ENCODE assay signal across 50 mouse cellular contexts in the genomic region with DNA sequence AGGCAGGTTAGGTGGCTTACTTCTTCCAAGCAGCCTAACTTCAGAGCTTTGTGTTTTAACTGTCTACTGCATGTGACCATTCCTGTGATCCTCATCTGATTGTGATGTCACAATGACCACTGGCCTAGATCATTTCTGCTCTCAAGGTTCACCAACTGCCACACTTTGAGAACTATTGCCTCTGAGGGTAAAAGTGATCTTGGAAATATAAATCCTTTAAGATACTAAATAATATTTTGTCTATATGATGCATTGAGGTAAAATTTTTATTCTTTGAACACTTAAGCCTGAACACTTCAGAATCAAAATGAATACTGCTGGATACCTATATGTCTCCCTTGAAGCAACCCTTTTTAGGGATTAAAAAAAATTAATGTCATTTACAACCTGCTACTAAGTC. TPM values are rescaled to one million over a fixed set of nuclear protein-coding genes. Genes with fewer than 3 reads are reported as not detected.
"Had no signal": no experiment of that assay in that cellular context is flagged by ENCODE, and none has a peak within 500 bp of the region (broad histone marks: within the 10 kb centered on the region; RNA-seq: fewer than 3 reads in every experiment).

A gene (minus strand): TSS at position 101 of the 400 bp plus-strand sequence.

- ATAC-seq: hindbrain, embryonic 16.5 days; hindbrain, postnatal 0 days; inflammation-experienced regulatory T-cells, adult 6 months; intestine, embryonic 15.5 days; intestine, embryonic 16.5 days; intestine, postnatal 0 days had no signal

- H3K4me1 ChIP-seq: heart, embryonic 10.5 days; heart, embryonic 12.5 days; heart, embryonic 13.5 days; heart, embryonic 15.5 days; hindbrain, embryonic 12.5 days; hindbrain, embryonic 13.5 days; hindbrain, embryonic 15.5 days; intestine, embryonic 15.5 days had no signal

- H3K27ac ChIP-seq: heart, embryonic 10.5 days; heart, embryonic 13.5 days; heart, embryonic 15.5 days; hindbrain, embryonic 10.5 days; hindbrain, embryonic 12.5 days; hindbrain, embryonic 13.5 days; hindbrain, embryonic 15.5 days; hindbrain, postnatal 0 days; intestine, embryonic 15.5 days; kidney, embryonic 15.5 days; kidney, postnatal 0 days; layer of hippocampus, adult 2 months had no signal

- H3K4me3 ChIP-seq: heart, embryonic 10.5 days; heart, embryonic 12.5 days; heart, embryonic 13.5 days; heart, embryonic 15.5 days; hindbrain, embryonic 10.5 days; hindbrain, embryonic 12.5 days; hindbrain, embryonic 13.5 days; hindbrain, embryonic 15.5 days; intestine, embryonic 15.5 days; kidney, embryonic 15.5 days; layer of hippocampus, adult 2 months had no signal

- DNase-seq: heart, postnatal 10 days; heart, postnatal 14 days; heart, postnatal 36 days; heart, postnatal 4 days; kidney, adult 11 months; kidney, adult 18-20 months; kidney, adult 2 months; kidney, adult 8-10 months; kidney, adult 9 months; kidney, postnatal 10 days; kidney, postnatal 14 days; kidney, postnatal 25 days; kidney, postnatal 36 days; kidney, postnatal 4 days; layer of hippocampus, adult 9-11 months; layer of hippocampus, postnatal 36 days had no signal

- H3K36me3 ChIP-seq: heart, embryonic 10.5 days; heart, embryonic 12.5 days; heart, embryonic 13.5 days; heart, embryonic 15.5 days; hindbrain, embryonic 10.5 days; hindbrain, embryonic 12.5 days; hindbrain, embryonic 13.5 days; hindbrain, embryonic 15.5 days; intestine, embryonic 15.5 days; kidney, embryonic 15.5 days had no signal

- H3K4me2 ChIP-seq: heart, embryonic 11.5 days; heart, embryonic 12.5 days; heart, embryonic 13.5 days; heart, embryonic 15.5 days; hindbrain, embryonic 12.5 days; hindbrain, embryonic 13.5 days; hindbrain, embryonic 15.5 days; intestine, embryonic 15.5 days; kidney, embryonic 15.5 days had no signal

- H3K9ac ChIP-seq: heart, embryonic 12.5 days; heart, embryonic 13.5 days; heart, embryonic 15.5 days; hindbrain, embryonic 12.5 days; hindbrain, embryonic 13.5 days; hindbrain, embryonic 15.5 days; intestine, embryonic 15.5 days; kidney, embryonic 15.5 days had no signal

- H3K27me3 ChIP-seq: heart, embryonic 12.5 days; heart, embryonic 13.5 days; heart, embryonic 15.5 days; hindbrain, embryonic 12.5 days; hindbrain, embryonic 15.5 days; intestine, embryonic 15.5 days had no signal

- H3K9me3 ChIP-seq: heart, embryonic 10.5 days; heart, embryonic 12.5 days; heart, embryonic 13.5 days; heart, embryonic 15.5 days; hindbrain, embryonic 10.5 days; hindbrain, embryonic 12.5 days; hindbrain, embryonic 13.5 days; hindbrain, embryonic 15.5 days; intestine, embryonic 15.5 days; kidney, embryonic 15.5 days had no signal

RNA-seq across cellular contexts. Expression of the gene that starts here (rescaled TPM):
- total RNA-seq: heart, postnatal 10 days; heart, postnatal 14 days; heart, postnatal 25 days; heart, postnatal 36 days; heart, postnatal 4 days; hematopoietic stem cell, adult 5-6 weeks; hindbrain, postnatal 0 days; layer of hippocampus, adult 18-20 months; layer of hippocampus, adult 2 months; layer of hippocampus, adult 8-10 months; layer of hippocampus, postnatal 10 days; layer of hippocampus, postnatal 14 days; layer of hippocampus, postnatal 25 days; layer of hippocampus, postnatal 36 days; left cerebral cortex, adult 18-20 months had no signal
- polyA plus RNA-seq: heart, embryonic 10.5 days; heart, embryonic 11.5 days; heart, embryonic 12.5 days; heart, embryonic 13.5 days; heart, embryonic 14.5 days; heart, embryonic 15.5 days; heart, embryonic 16.5 days; heart, postnatal 0 days; hindbrain, embryonic 10.5 days; hindbrain, embryonic 11.5 days; hindbrain, embryonic 12.5 days; hindbrain, embryonic 13.5 days; hindbrain, embryonic 15.5 days; hindbrain, embryonic 16.5 days; hindbrain, postnatal 0 days; inflammation-experienced regulatory T-cells, adult 6 months; intestine, embryonic 14.5 days; intestine, embryonic 15.5 days; intestine, embryonic 16.5 days; intestine, postnatal 0 days; kidney, adult 2 months; kidney, embryonic 14.5 days; kidney, embryonic 15.5 days; kidney, embryonic 16.5 days; kidney, postnatal 0 days; large intestine, adult 2 months had no signal
